Mouse (Mus musculus) E14TG2a.4 (cell line): Measurements from ENCODE around the gene Acaa1a.
A peak's percentile ranks its signal among the peaks of the same experiment; 100 is the strongest.

Experiments
- H3K27me3 ChIP-seq: 2 replicates; pipeline ENCODE4 v1.6.1; 2014; ENCODE audit warnings: low read length, control low read depth; ENCODE audit not compliant: insufficient read depth
- H3K36me3 ChIP-seq: 2 replicates; pipeline ENCODE4 v1.6.1; 2014; ENCODE audit warnings: low read length, control low read depth; ENCODE audit not compliant: insufficient read depth
- H3K4me1 ChIP-seq: replicated peaks from 2 replicates; pipeline ENCODE4 v1.6.1; 2014; ENCODE audit warnings: low read depth, low read length, control low read depth
- H3K4me3 ChIP-seq: replicated peaks from 2 replicates; pipeline ENCODE4 v1.5.1; 2014; ENCODE audit warnings: mild to moderate bottlenecking, low read length
- H3K9me3 ChIP-seq: 2 replicates; pipeline ENCODE4 v1.6.1; 2014; ENCODE audit warnings: low read length, control low read depth
- CTCF ChIP-seq: conservative IDR thresholded peaks from 2 replicates; pipeline ENCODE4 v1.5.1; 2014; ENCODE audit warnings: low read length
- NANOG ChIP-seq: IDR thresholded peaks from 2 replicates; pipeline ENCODE4 v1.6.1; 2014; ENCODE audit warnings: borderline replicate concordance, low read length, mixed read lengths
- POU5F1 ChIP-seq: IDR thresholded peaks from 2 replicates; pipeline ENCODE4 v1.6.1; 2014; ENCODE audit warnings: low read length, borderline replicate concordance

Gene Acaa1a

GRCm38 (mm10) chr9:119346376-119346775 lies 6.9 kb downstream of the Acaa1a start:
- no peak for TF ChIP-seq CTCF
- no peak for TF ChIP-seq NANOG
- TF ChIP-seq POU5F1 = no peak

GRCm38 (mm10) chr9:119350531-119350930 lies 11.1 kb downstream of the Acaa1a start:
- H3K4me3 ChIP-seq = no peak overlapping the region
- peaks cover 58% of the 10 kb centered on the region for H3K36me3 ChIP-seq
- H3K4me1 ChIP-seq = 0 out of 2 replicates have a peak, but pooled peaks cover 7% of the 10 kb centered on the region
- H3K9me3 ChIP-seq = no peaks in the 10 kb centered on the region
- TF ChIP-seq NANOG (no peak), POU5F1 (no peak), CTCF (no peak)
- no peaks in the 10 kb centered on the region for H3K27me3 ChIP-seq

More at GRCm38 (mm10) chr9:119346376-119346775, 6.9 kb downstream of the Acaa1a start:
- H3K36me3 ChIP-seq = peaks cover 89% of the 10 kb centered on the region
- no peaks in the 10 kb centered on the region for H3K9me3 ChIP-seq
- H3K4me1 ChIP-seq = peaks cover 14% of the 10 kb centered on the region
- H3K27me3 ChIP-seq = 0 out of 2 replicates have a peak, but pooled peaks cover 4% of the 10 kb centered on the region
- H3K4me3 ChIP-seq = no peak overlapping the region

GRCm38 (mm10) chr9:119350947-119351705 lies 11.7 kb downstream of the Acaa1a start:
- TF ChIP-seq CTCF (no peak), POU5F1 (no peak), NANOG (no peak)
- Histone ChIP-seq H3K9me3 (no peaks in the 10 kb centered on the region), H3K4me3 (no peak overlapping the region), H3K27me3 (no peaks in the 10 kb centered on the region), H3K36me3 (peaks cover 52% of the 10 kb centered on the region), H3K4me1 (peaks cover 12% of the 10 kb centered on the region)

GRCm38 (mm10) chr9:119352060-119352459 lies 12.6 kb downstream of the Acaa1a start:
- no peaks in the 10 kb centered on the region for H3K27me3 ChIP-seq
- H3K9me3 ChIP-seq = no peaks in the 10 kb centered on the region
- peaks cover 17% of the 10 kb centered on the region for H3K4me1 ChIP-seq
- TF ChIP-seq POU5F1 (no peak), CTCF (peak; percentile 91)
- peaks cover 42% of the 10 kb centered on the region for H3K36me3 ChIP-seq
- no peak overlapping the region for H3K4me3 ChIP-seq

- Histone ChIP-seq H3K4me3 (no peak overlapping the region), H3K9me3 (no peaks in the 10 kb centered on the region), H3K36me3 (peaks cover 25% of the 10 kb centered on the region), H3K27me3 (peaks cover 7% of the 10 kb centered on the region), H3K4me1 (peaks cover 26% of the 10 kb centered on the region)
- TF ChIP-seq POU5F1 = no peak
- TF ChIP-seq CTCF = no peak
- no peak for TF ChIP-seq NANOG
Measured at GRCm38 (mm10) chr9:119353926-119354325, 14.4 kb downstream of the Acaa1a start.

- peaks cover 19% of the 10 kb centered on the region for H3K36me3 ChIP-seq
- H3K9me3 ChIP-seq = no peaks in the 10 kb centered on the region
- peaks cover 28% of the 10 kb centered on the region for H3K4me1 ChIP-seq
- H3K27me3 ChIP-seq = peaks cover 7% of the 10 kb centered on the region
- no peak overlapping the region for H3K4me3 ChIP-seq
- TF ChIP-seq CTCF (no peak), NANOG (no peak), POU5F1 (no peak)
Measured at GRCm38 (mm10) chr9:119355943-119356342, 16.5 kb downstream of the Acaa1a start.

GRCm38 (mm10) chr9:119357331-119358057 lies 18.0 kb downstream of the Acaa1a start, which contains the start of gene Xylb:
Gene Xylb, plus strand, starts transcription at chr9:119357381.
- peaks cover 7% of the 10 kb centered on the region for H3K27me3 ChIP-seq
- H3K9me3 ChIP-seq = no peaks in the 10 kb centered on the region
- H3K4me3 ChIP-seq = peak within 1 kb of the TSS; percentile 87
- peaks cover 39% of the 10 kb centered on the region for H3K4me1 ChIP-seq
- peaks cover 21% of the 10 kb centered on the region for H3K36me3 ChIP-seq
- TF ChIP-seq NANOG (no peak), CTCF (0 out of 2 replicates have a peak, but pooled peaks have one; percentile 10), POU5F1 (no peak)

GRCm38 (mm10) chr9:119358058-119358429 lies 18.6 kb downstream of the Acaa1a start:
- TF ChIP-seq CTCF = no peak
- TF ChIP-seq POU5F1 = no peak
- no peak for TF ChIP-seq NANOG

More at GRCm38 (mm10) chr9:119358058-119358429, 18.6 kb downstream of the Acaa1a start:
- Histone ChIP-seq H3K4me3 (peak overlapping the region; percentile 87), H3K9me3 (no peaks in the 10 kb centered on the region), H3K4me1 (peaks cover 44% of the 10 kb centered on the region), H3K36me3 (peaks cover 27% of the 10 kb centered on the region), H3K27me3 (peaks cover 7% of the 10 kb centered on the region)
